Mouse (Mus musculus) forebrain, postnatal 0 days (tissue): ENCODE data around the gene Ylpm1. TPM values are rescaled to one million over a fixed set of nuclear protein-coding genes. Genes with fewer than 3 reads are reported as not detected.

Experiments
- ATAC-seq: fragments of 200-750 bp; cut with Nextera tagmentation; 2 replicates; pipeline ENCODE4 v1.8.0; 2017; ENCODE audit warnings: mild to moderate bottlenecking, moderate library complexity
- DNase-seq: peaks from one replicate; pipeline ENCODE4 v3.0.0-alpha.2; 2015
- H3K27ac ChIP-seq: fragments of 300-500 bp; sonication (generic); 2 replicates; pipeline ENCODE4 v1.5.1; 2014; ENCODE audit warnings: low read depth, mild to moderate bottlenecking, antibody characterized with exemption, low read length, moderate library complexity, mixed read lengths
- H3K27me3 ChIP-seq: fragments of 300-500 bp; sonication (generic); 2 replicates; pipeline ENCODE4 v1.6.1; 2014; ENCODE audit warnings: mild to moderate bottlenecking, low read length, mixed read lengths; ENCODE audit not compliant: insufficient read depth
- H3K36me3 ChIP-seq: fragments of 300-500 bp; sonication (generic); 2 replicates; pipeline ENCODE4 v1.6.1; 2014; ENCODE audit warnings: mild to moderate bottlenecking, moderate library complexity; ENCODE audit not compliant: insufficient read depth
- H3K4me1 ChIP-seq: fragments of 300-500 bp; sonication (generic); 2 replicates; pipeline ENCODE4 v1.6.1; 2014; ENCODE audit warnings: antibody characterized with exemption; ENCODE audit not compliant: insufficient read depth
- H3K4me2 ChIP-seq: fragments of 300-500 bp; sonication (generic); 2 replicates; pipeline ENCODE4 v1.6.1; 2014; ENCODE audit warnings: low read depth, mild to moderate bottlenecking, moderate library complexity
- H3K4me3 ChIP-seq: fragments of 300-500 bp; sonication (generic); 2 replicates; pipeline ENCODE4 v1.5.1; 2014; ENCODE audit warnings: low read depth, low read length, mixed read lengths
- H3K9ac ChIP-seq: fragments of 300-500 bp; sonication (generic); 2 replicates; pipeline ENCODE4 v1.6.1; 2014; ENCODE audit warnings: mild to moderate bottlenecking
- H3K9me3 ChIP-seq: fragments of 300-500 bp; sonication (generic); 2 replicates; pipeline ENCODE4 v1.6.1; 2016; ENCODE audit warnings: low read length
- CTCF ChIP-seq: sonication (generic); IDR thresholded peaks from 2 replicates; pipeline ENCODE4 v1.5.1; 2016; ENCODE audit warnings: antibody characterized with exemption, control low read depth, low read depth
- WGBS: fragments of 180-500 bp; shearing (Covaris S2); extraction: QIAGEN DNeasy Blood & Tissue Kit; methylation state at CpG from one replicate; pipeline ENCODE4 v1.1.7; 2014; 5-methylcytosine and 5-hydroxymethylcytosine counted together
- polyA plus RNA-seq: library from polyadenylated mRNA; unstranded; fragments of >200 nt; fragmentation: Nextera tagmentation; extraction: Ambion mirVana; gene quantifications from 2 replicates; pipeline ENCODE4 v1.2.1, GENCODE M21; 2015
- total RNA-seq: library from RNA; depleted of rRNA; stranded (reverse); fragments of >200 nt; gene quantifications from 2 replicates; pipeline ENCODE4 v1.2.3, GENCODE M21; 2014

The Ylpm1 gene
- total and polyA plus RNA-seq, 2 experiments from 2014 or later: 23.4 to 59.6 TPM

- DNase-seq (no peak), ATAC-seq (no peak)
- TF ChIP-seq CTCF: no peak
- Histone ChIP-seq H3K9ac (no peak overlapping the region), H3K9me3 (no peaks in the 10 kb centered on the region), H3K4me1 (peaks cover 20% of the 10 kb centered on the region; the same call in 1 of the 2 replicates), H3K4me2 (no peak overlapping the region), H3K27ac (no peak overlapping the region), H3K36me3 (no peaks in the 10 kb centered on the region; the same call in 1 of the 2 replicates), H3K4me3 (no peak overlapping the region), H3K27me3 (no peaks in the 10 kb centered on the region)
- WGBS: 21% methylated on average over 4 of the region's 4 CpGs
These were observed 113.3 kb downstream of the Ylpm1 start for GRCm38 (mm10) chr12:85109426-85109825.

- H3K4me3 ChIP-seq: peak overlapping the region; percentile 100
- H3K9me3 ChIP-seq: no peaks in the 10 kb centered on the region
- H3K36me3 ChIP-seq: peaks cover 2% of the 10 kb centered on the region; the same call in 1 of the 2 replicates
- no peaks in the 10 kb centered on the region for H3K27me3 ChIP-seq
- ATAC-seq (no peak), DNase-seq (no peak)
- H3K27ac ChIP-seq: peak overlapping the region; percentile 84
- peak overlapping the region; percentile 97 for H3K9ac ChIP-seq
- peaks cover 20% of the 10 kb centered on the region; the same call in 1 of the 2 replicates for H3K4me1 ChIP-seq
- no peak for TF ChIP-seq CTCF
- H3K4me2 ChIP-seq: peak overlapping the region; percentile 57
- WGBS: 12% methylated on average over 18 of the region's 18 CpGs
These were observed 114.0 kb downstream of the Ylpm1 start for GRCm38 (mm10) chr12:85110011-85110697.

DNA sequence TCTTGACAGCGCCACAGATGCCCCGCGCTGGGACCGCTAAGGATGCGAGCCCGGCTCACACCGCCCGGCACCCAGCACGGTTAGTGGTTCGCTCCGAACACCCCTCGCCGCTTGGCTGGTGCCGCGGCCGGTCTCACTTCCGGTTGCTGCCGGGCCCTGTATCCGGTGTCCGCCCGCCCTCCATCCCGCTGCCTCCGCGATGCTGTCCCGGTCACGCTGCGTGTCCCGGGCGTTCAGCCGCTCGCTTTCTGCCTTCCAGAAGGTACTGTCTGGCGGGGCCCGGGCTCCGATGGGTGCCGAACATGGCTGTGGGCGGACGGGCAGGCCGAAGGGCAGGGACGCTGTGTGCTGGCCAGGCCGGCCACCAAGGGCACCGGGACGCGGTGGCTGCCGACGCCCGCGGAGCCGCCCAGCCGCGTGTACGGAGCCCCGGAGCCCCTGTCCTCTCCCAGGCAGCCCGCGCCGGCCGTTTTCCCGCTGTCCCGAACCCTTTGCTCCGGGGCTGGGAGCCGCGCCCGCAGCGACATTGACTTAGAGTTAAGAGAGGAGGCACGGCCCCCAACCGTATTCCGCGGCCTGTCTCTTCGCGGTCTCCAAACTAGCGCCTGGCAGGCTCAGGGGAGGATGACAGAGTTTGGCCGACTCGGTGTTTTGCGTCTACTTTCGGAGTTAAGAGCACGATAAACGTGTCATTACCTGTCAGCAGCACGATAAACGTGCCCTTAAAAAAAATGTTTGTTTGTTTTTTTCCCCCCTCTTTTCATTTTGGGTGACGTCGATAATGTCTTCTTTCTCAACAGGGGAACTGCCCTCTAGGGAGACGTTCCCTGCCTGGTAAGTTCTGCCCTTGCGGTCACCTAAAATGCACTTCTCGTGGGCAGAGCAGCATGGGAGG is 114.8 kb downstream of the Ylpm1 start, which contains the start of the genes Prox2 and Dlst:
Gene Prox2 (minus strand): TSS at position 62 of the 895 bp plus-strand sequence.
Gene Dlst (plus strand): TSS at position 136 of the 895 bp plus-strand sequence.
- 6% methylated on average over 76 of the region's 83 CpGs for WGBS
- ATAC-seq (peak; percentile 99), DNase-seq (peak; percentile 92)
- peaks cover 4% of the 10 kb centered on the region; the same call in 1 of the 2 replicates for H3K36me3 ChIP-seq
- TF ChIP-seq CTCF: no peak
- H3K4me2 ChIP-seq: peak within 1 kb of the TSS; percentile 57
- peaks cover 20% of the 10 kb centered on the region; the same call in 1 of the 2 replicates for H3K4me1 ChIP-seq
- peak within 1 kb of the TSS; percentile 84 for H3K27ac ChIP-seq
- H3K9ac ChIP-seq: peak within 1 kb of the TSS; percentile 97
- H3K27me3 ChIP-seq: no peaks in the 10 kb centered on the region
- no peaks in the 10 kb centered on the region for H3K9me3 ChIP-seq
- peak within 1 kb of the TSS; percentile 100 for H3K4me3 ChIP-seq

GRCm38 (mm10) chr12:85112550-85113251 is 116.6 kb downstream of the Ylpm1 start:
- no peaks in the 10 kb centered on the region for H3K9me3 ChIP-seq
- ATAC-seq (no peak), DNase-seq (no peak)
- H3K4me3 ChIP-seq: no peak overlapping the region
- no peak overlapping the region for H3K27ac ChIP-seq
- no peak overlapping the region for H3K9ac ChIP-seq
- no peaks in the 10 kb centered on the region for H3K27me3 ChIP-seq
- H3K4me2 ChIP-seq: peak overlapping the region; percentile 57; the same call in 1 of the 2 replicates
- no peak for TF ChIP-seq CTCF
- H3K4me1 ChIP-seq: peaks cover 20% of the 10 kb centered on the region; the same call in 1 of the 2 replicates
- WGBS: 89% methylated on average over 7 of the region's 7 CpGs
- peaks cover 9% of the 10 kb centered on the region; the same call in 1 of the 2 replicates for H3K36me3 ChIP-seq

- Histone ChIP-seq H3K27me3 (no peaks in the 10 kb centered on the region), H3K27ac (no peak overlapping the region), H3K36me3 (peaks cover 12% of the 10 kb centered on the region), H3K4me3 (no peak overlapping the region), H3K4me1 (peaks cover 20% of the 10 kb centered on the region; the same call in 1 of the 2 replicates), H3K9ac (no peak overlapping the region), H3K9me3 (no peaks in the 10 kb centered on the region), H3K4me2 (no peak overlapping the region)
- whole genome bisulfite sequencing: 95% methylated on average over 3 of the region's 3 CpGs
- DNase-seq: no peak
- TF ChIP-seq CTCF: no peak
- ATAC-seq: no peak
These were observed 117.2 kb downstream of the Ylpm1 start for GRCm38 (mm10) chr12:85113337-85113736.

GRCm38 (mm10) chr12:85113917-85114316 is 117.8 kb downstream of the Ylpm1 start:
- Histone ChIP-seq H3K4me3 (no peak overlapping the region), H3K9ac (no peak overlapping the region), H3K9me3 (no peaks in the 10 kb centered on the region), H3K4me2 (no peak overlapping the region), H3K4me1 (peaks cover 20% of the 10 kb centered on the region; the same call in 1 of the 2 replicates), H3K36me3 (peaks cover 17% of the 10 kb centered on the region), H3K27me3 (no peaks in the 10 kb centered on the region), H3K27ac (no peak overlapping the region)
- no peak for ATAC-seq
- no peak for DNase-seq
- TF ChIP-seq CTCF: no peak
- 94% methylated on average over 3 of the region's 3 CpGs for WGBS
